Mouse (Mus musculus) myocyte (in vitro differentiated cells): ENCODE measurements around the gene Ankrd33b. TPM values are rescaled to one million over a fixed set of nuclear protein-coding genes. Genes with fewer than 3 reads are reported as not detected.

Experiments
- H3K27me3 ChIP-seq: one replicate; pipeline ENCODE4 v1.6.1; 2011; ENCODE audit not compliant: control insufficient read depth, insufficient read depth, insufficient read length
- H3K36me3 ChIP-seq: one replicate; pipeline ENCODE4 v1.6.1; 2011; ENCODE audit not compliant: control insufficient read depth, insufficient read depth
- H3K4me2 ChIP-seq: one replicate; pipeline ENCODE4 v1.6.1; 2011; ENCODE audit warnings: low read depth, control low read depth
- H3K4me3 ChIP-seq: one replicate; pipeline ENCODE4 v1.5.1; 2011; ENCODE audit warnings: mild to moderate bottlenecking, control low read depth, moderate library complexity
- H3K79me2 ChIP-seq: one replicate; pipeline ENCODE4 v1.6.1; 2011; ENCODE audit not compliant: control insufficient read depth, insufficient read depth
- H3ac ChIP-seq: one replicate; pipeline ENCODE4 v1.6.1; 2011; ENCODE audit not compliant: control insufficient read depth, insufficient read length
- CEBPB ChIP-seq: IDR thresholded peaks from 2 replicates; pipeline ENCODE4 v1.6.1; 2011; ENCODE audit warnings: mild to moderate bottlenecking, moderate library complexity; ENCODE audit not compliant: poor library complexity, insufficient read depth, severe bottlenecking
- E2F4 ChIP-seq: IDR thresholded peaks from one replicate; pipeline ENCODE4 v1.6.1; 2011; ENCODE audit warnings: mild to moderate bottlenecking, control low read depth, moderate library complexity; ENCODE audit not compliant: insufficient read depth
- MAX ChIP-seq: IDR thresholded peaks from one replicate; pipeline ENCODE4 v1.6.1; 2011; ENCODE audit warnings: low read depth, mild to moderate bottlenecking, control low read depth
- MYOD1 ChIP-seq, 3 experiments: IDR thresholded peaks; one replicate each; pipeline ENCODE4 v1.6.1; 2011; ENCODE audit warnings: control low read depth in 2 of 3, low read depth in 2 of 3, mild to moderate bottlenecking in 2 of 3, moderate library complexity in 1 of 3; ENCODE audit not compliant: insufficient read length in 2 of 3, control insufficient read depth in 1 of 3
- MYOG ChIP-seq, 3 experiments: IDR thresholded peaks; one replicate each; pipeline ENCODE4 v1.6.1; 2011; ENCODE audit warnings: control low read depth in 2 of 3, low read depth in 2 of 3, mild to moderate bottlenecking in 2 of 3; ENCODE audit not compliant: insufficient read length in 2 of 3, control insufficient read depth in 1 of 3, insufficient read depth in 1 of 3
- POLR2A ChIP-seq: IDR thresholded peaks from one replicate; pipeline ENCODE4 v1.6.1; 2011; ENCODE audit warnings: low read depth, mild to moderate bottlenecking, control low read depth, moderate library complexity; ENCODE audit not compliant: insufficient read length
- POLR2AphosphoS2 ChIP-seq: IDR thresholded peaks from one replicate; pipeline ENCODE4 v1.6.1; 2011; ENCODE audit warnings: low read depth, control low read depth; ENCODE audit not compliant: insufficient read length
- REST ChIP-seq: IDR thresholded peaks from one replicate; pipeline ENCODE4 v1.6.1; 2011; ENCODE audit warnings: mild to moderate bottlenecking, control low read depth, moderate library complexity; ENCODE audit not compliant: insufficient read depth, insufficient read length
- SRF ChIP-seq: IDR thresholded peaks from one replicate; pipeline ENCODE4 v1.6.1; 2011; ENCODE audit warnings: low read depth; ENCODE audit not compliant: control insufficient read depth, insufficient read length
- TCF12 ChIP-seq: IDR thresholded peaks from one replicate; pipeline ENCODE4 v1.6.1; 2011; ENCODE audit warnings: mild to moderate bottlenecking, control low read depth; ENCODE audit not compliant: poor library complexity, insufficient read depth, severe bottlenecking
- TCF3 ChIP-seq: IDR thresholded peaks from one replicate; pipeline ENCODE4 v1.6.1; 2011; ENCODE audit warnings: low read depth, control low read depth; ENCODE audit not compliant: insufficient read length
- USF1 ChIP-seq: IDR thresholded peaks from one replicate; pipeline ENCODE4 v1.6.1; 2011; ENCODE audit warnings: low read depth, mild to moderate bottlenecking, control low read depth, moderate library complexity
- polyA plus RNA-seq: library from polyadenylated mRNA; unstranded; fragments of >200 nt; fragmentation: generic; extraction: Trizol; gene quantifications from one replicate; pipeline ENCODE4 v1.2.1, GENCODE M21; 2012; ENCODE audit warnings: missing spikeins

The Ankrd33b gene
- polyA plus RNA-seq, 1 experiment: 5.7 TPM

- Histone ChIP-seq H3K27me3 (no peaks in the 10 kb centered on the region), H3K79me2 (no peaks in the 10 kb centered on the region)
- TF ChIP-seq REST (no peak), MYOG (IDR thresholded peaks at IDR 0.05; ENCODE audit: control insufficient read depth in 1 of 3, insufficient read depth in 1 of 3, insufficient read length in 2 of 3, low read depth in 2 of 3) (peak in 1 of 3 experiments; percentile 44), MAX (no peak), CEBPB (no peak), MYOD1 (IDR thresholded peaks at IDR 0.05; ENCODE audit: control insufficient read depth in 1 of 3, insufficient read length in 2 of 3, low read depth in 2 of 3) (peak in 1 of 3 experiments; percentile 15)
Measured at GRCm38 (mm10) chr15:31312001-31312400, 55.5 kb downstream of the Ankrd33b start.

GRCm38 (mm10) chr15:31309526-31309925 is 58.0 kb downstream of the Ankrd33b start:
- no peak overlapping the region for H3K4me3 ChIP-seq
- no peak overlapping the region for H3K4me2 ChIP-seq
- H3K36me3 ChIP-seq: no peaks in the 10 kb centered on the region
- no peak overlapping the region for H3ac ChIP-seq
- H3K27me3 ChIP-seq: no peaks in the 10 kb centered on the region
- TF ChIP-seq CEBPB (no peak), USF1 (no peak), MYOG (IDR thresholded peaks at IDR 0.05; ENCODE audit: control insufficient read depth in 1 of 3, insufficient read depth in 1 of 3, insufficient read length in 2 of 3, low read depth in 2 of 3) (no peak), MYOD1 (IDR thresholded peaks at IDR 0.05; ENCODE audit: control insufficient read depth in 1 of 3, insufficient read length in 2 of 3, low read depth in 2 of 3) (no peak), POLR2A (no peak), MAX (no peak), POLR2AphosphoS2 (no peak), REST (no peak), TCF3 (no peak)
- no peaks in the 10 kb centered on the region for H3K79me2 ChIP-seq

More at GRCm38 (mm10) chr15:31312001-31312400, 55.5 kb downstream of the Ankrd33b start:
- Histone ChIP-seq H3K36me3 (no peaks in the 10 kb centered on the region), H3ac (no peak overlapping the region), H3K4me2 (peak overlapping the region; percentile 59), H3K4me3 (no peak overlapping the region)

GRCm38 (mm10) chr15:31306726-31307125 is 60.8 kb downstream of the Ankrd33b start:
- H3K4me3 ChIP-seq: no peak overlapping the region
- no peaks in the 10 kb centered on the region for H3K36me3 ChIP-seq
- no peak overlapping the region for H3K4me2 ChIP-seq
- no peak for TF ChIP-seq TCF12
- TF ChIP-seq CEBPB: no peak
- TF ChIP-seq MYOG (IDR thresholded peaks at IDR 0.05; ENCODE audit: control insufficient read depth in 1 of 3, insufficient read depth in 1 of 3, insufficient read length in 2 of 3, low read depth in 2 of 3): no peak
- TF ChIP-seq POLR2A: no peak
- no peak for TF ChIP-seq MYOD1 (IDR thresholded peaks at IDR 0.05; ENCODE audit: control insufficient read depth in 1 of 3, insufficient read length in 2 of 3, low read depth in 2 of 3)
- TF ChIP-seq E2F4: no peak
- TF ChIP-seq MAX: no peak
- TF ChIP-seq TCF3: no peak
- TF ChIP-seq REST: no peak
- no peaks in the 10 kb centered on the region for H3K27me3 ChIP-seq
- no peaks in the 10 kb centered on the region for H3K79me2 ChIP-seq
- no peak overlapping the region for H3ac ChIP-seq

- H3K27me3 ChIP-seq: no peaks in the 10 kb centered on the region
- H3K4me3 ChIP-seq: no peak overlapping the region
- H3K79me2 ChIP-seq: no peaks in the 10 kb centered on the region
- no peaks in the 10 kb centered on the region for H3K36me3 ChIP-seq
- no peak overlapping the region for H3K4me2 ChIP-seq
- TF ChIP-seq MAX: no peak
- TF ChIP-seq E2F4: no peak
- no peak for TF ChIP-seq MYOG (IDR thresholded peaks at IDR 0.05; ENCODE audit: control insufficient read depth in 1 of 3, insufficient read depth in 1 of 3, insufficient read length in 2 of 3, low read depth in 2 of 3)
- TF ChIP-seq TCF3: no peak
- TF ChIP-seq SRF: no peak
- TF ChIP-seq POLR2AphosphoS2: no peak
- no peak for TF ChIP-seq USF1
- no peak for TF ChIP-seq TCF12
- no peak for TF ChIP-seq MYOD1 (IDR thresholded peaks at IDR 0.05; ENCODE audit: control insufficient read depth in 1 of 3, insufficient read length in 2 of 3, low read depth in 2 of 3)
- no peak for TF ChIP-seq REST
- TF ChIP-seq POLR2A: no peak
- no peak overlapping the region for H3ac ChIP-seq
Measured at GRCm38 (mm10) chr15:31305181-31305580, 62.3 kb downstream of the Ankrd33b start.

GRCm38 (mm10) chr15:31304302-31304701 is 63.2 kb downstream of the Ankrd33b start:
- no peaks in the 10 kb centered on the region for H3K36me3 ChIP-seq
- H3K79me2 ChIP-seq: no peaks in the 10 kb centered on the region
- no peak overlapping the region for H3K4me2 ChIP-seq
- no peaks in the 10 kb centered on the region for H3K27me3 ChIP-seq
- no peak for TF ChIP-seq POLR2AphosphoS2
- TF ChIP-seq TCF3: no peak
- no peak for TF ChIP-seq USF1
- TF ChIP-seq TCF12: no peak
- TF ChIP-seq REST: no peak
- no peak overlapping the region for H3ac ChIP-seq
- H3K4me3 ChIP-seq: no peak overlapping the region
